Mouse (Mus musculus): ENCODE results near the gene Masp1.

Masp1 gene

GRCm38 (mm10) chr16:23401959-23402358 is 118.7 kb downstream of the Masp1 start:
- DNase-seq (ENCODE audit: low read depth, low spot score) = no peak

DNA sequence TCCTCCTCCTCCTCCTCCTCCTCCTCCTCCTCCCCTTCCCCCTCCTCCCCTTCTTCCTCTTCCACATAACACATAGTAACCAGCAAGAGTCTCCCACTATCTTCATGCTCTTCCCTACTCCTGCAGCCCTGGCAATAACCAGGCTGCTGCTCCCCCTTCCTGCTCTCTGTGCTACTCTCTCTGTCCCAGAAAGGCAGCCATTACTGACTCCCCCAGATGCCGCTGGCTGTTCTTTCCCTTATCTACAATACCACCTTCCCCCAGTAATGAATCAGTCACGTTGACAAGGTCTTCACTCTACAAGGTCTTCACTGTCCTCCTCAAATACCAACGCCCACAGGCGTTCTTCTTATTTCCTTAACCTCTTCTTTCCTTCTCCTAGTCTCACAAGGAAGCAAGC is 119.2 kb downstream of the Masp1 start:
- DNase-seq (ENCODE audit: low read depth, low spot score) = no peak

Data from A20 (cell line).